Mouse (Mus musculus) testis, postnatal 10 days (tissue): ENCODE measurements around the gene Paqr4.
A peak's percentile ranks its signal among the peaks of the same experiment; 100 is the strongest.

Experiments used
- DNase-seq: peaks from one replicate; pipeline ENCODE4 v3.0.0; 2021; ENCODE audit warnings: low spot score

The Paqr4 gene

GRCm38 (mm10) chr17:23749400-23750191 is 8.9 kb upstream of the Paqr4 start:
- no peak for DNase-seq

GRCm38 (mm10) chr17:23748631-23749391 is 8.1 kb upstream of the Paqr4 start:
- DNase-seq = peak; percentile 72

- no peak for DNase-seq
Measured at GRCm38 (mm10) chr17:23748026-23748425, 7.4 kb upstream of the Paqr4 start.

- no peak for DNase-seq
Measured at GRCm38 (mm10) chr17:23747471-23747870, 6.8 kb upstream of the Paqr4 start.

- no peak for DNase-seq
Measured at GRCm38 (mm10) chr17:23746767-23747166, 6.1 kb upstream of the Paqr4 start.

GRCm38 (mm10) chr17:23746311-23746710 is 5.6 kb upstream of the Paqr4 start:
- no peak for DNase-seq

GRCm38 (mm10) chr17:23745301-23746251 is 4.9 kb upstream of the Paqr4 start, which contains the start of gene Kremen2:
TSS of gene Kremen2 (minus strand) at chr17:23745833.
- no peak for DNase-seq

- no peak for DNase-seq
Measured at GRCm38 (mm10) chr17:23744651-23745050, 4.0 kb upstream of the Paqr4 start.

- DNase-seq = no peak
Measured at GRCm38 (mm10) chr17:23744076-23744475, 3.4 kb upstream of the Paqr4 start.

GRCm38 (mm10) chr17:23742941-23743340 is 2.3 kb upstream of the Paqr4 start:
- DNase-seq = no peak

- no peak for DNase-seq
Measured at GRCm38 (mm10) chr17:23742210-23742793, 1.6 kb upstream of the Paqr4 start.

GRCm38 (mm10) chr17:23741359-23742209 is 917 bp upstream of the Paqr4 start:
- no peak for DNase-seq

GRCm38 (mm10) chr17:23740136-23740584 is 507 bp downstream of the Paqr4 start:
- peak; percentile 87 for DNase-seq

GRCm38 (mm10) chr17:23739202-23740135 is 1.2 kb downstream of the Paqr4 start:
- DNase-seq = no peak

GRCm38 (mm10) chr17:23738836-23739201 is 1.8 kb downstream of the Paqr4 start:
- DNase-seq = no peak

- DNase-seq = no peak
Measured at GRCm38 (mm10) chr17:23737493-23738445, 2.9 kb downstream of the Paqr4 start.

- DNase-seq = no peak
Measured at GRCm38 (mm10) chr17:23734341-23734740, 6.3 kb downstream of the Paqr4 start.

GRCm38 (mm10) chr17:23730441-23730840 is 10.2 kb downstream of the Paqr4 start:
- DNase-seq = no peak
